Mouse (Mus musculus) leukemia stem cell, adult 10-12 weeks (primary cell): ENCODE data around the gene Avp. TPM values are rescaled to one million over a fixed set of nuclear protein-coding genes. Genes with fewer than 3 reads are reported as not detected.

Source experiments
- polyA plus RNA-seq: library from polyadenylated mRNA; stranded (reverse); fragments of >175 nt; gene quantifications from 2 replicates; pipeline ENCODE4 v1.2.3, GENCODE M21; 2012; ENCODE audit warnings: low replicate concordance

Avp gene
- polyA plus RNA-seq = not detected in 2 replicates

GRCm38 (mm10) chr2:130582552-130582951 is at the start of gene Avp:
Gene Avp (minus strand): TSS chr2:130582554.

DNA sequence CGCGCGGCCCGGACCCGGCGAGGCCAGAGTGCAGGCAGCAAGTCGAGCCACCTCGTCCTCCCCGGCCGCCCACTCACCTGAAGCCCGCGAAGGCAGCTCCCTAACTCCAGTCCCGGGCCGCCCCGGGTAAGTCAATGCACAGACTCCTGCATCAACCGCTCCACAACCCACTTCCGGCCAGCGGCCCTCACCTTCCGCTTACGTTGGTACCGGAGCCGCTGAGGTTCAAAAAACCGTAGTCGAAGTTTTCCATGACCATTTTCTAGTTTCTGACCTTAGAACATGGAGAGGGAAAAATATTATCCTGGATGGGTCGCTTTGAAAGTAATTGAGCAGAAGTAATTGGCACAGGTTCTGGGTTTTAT is 47.5 kb upstream of the Avp start, which contains the start of the genes Fastkd5 and Ubox5:
Gene Fastkd5, minus strand, starts transcription at position 189 of the 365 bp plus-strand sequence.
Gene Ubox5, minus strand, starts transcription at position 200 of the 365 bp plus-strand sequence.

DNA sequence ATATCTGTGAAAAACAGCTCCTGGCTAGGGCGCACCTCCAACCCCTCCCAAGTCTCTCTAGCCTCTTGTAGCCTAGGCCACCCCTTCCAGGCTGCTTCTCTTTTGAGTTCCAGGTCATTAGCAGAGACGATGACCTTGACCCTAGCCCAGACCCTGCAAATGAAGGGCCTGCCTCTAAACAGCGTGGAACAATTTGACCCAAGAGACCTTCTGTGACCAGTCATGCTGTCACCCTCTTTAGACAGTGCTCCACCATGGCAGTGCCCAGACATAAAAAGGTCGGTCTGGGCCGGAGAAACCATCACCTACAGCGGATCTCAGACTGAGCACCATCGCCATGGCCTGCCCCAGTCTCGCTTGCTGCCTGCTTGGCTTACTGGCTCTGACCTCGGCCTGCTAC is 6.5 kb downstream of the Avp start, which contains the start of gene Oxt:
Gene Oxt, plus strand, starts transcription at position 301 of the 400 bp plus-strand sequence.

DNA sequence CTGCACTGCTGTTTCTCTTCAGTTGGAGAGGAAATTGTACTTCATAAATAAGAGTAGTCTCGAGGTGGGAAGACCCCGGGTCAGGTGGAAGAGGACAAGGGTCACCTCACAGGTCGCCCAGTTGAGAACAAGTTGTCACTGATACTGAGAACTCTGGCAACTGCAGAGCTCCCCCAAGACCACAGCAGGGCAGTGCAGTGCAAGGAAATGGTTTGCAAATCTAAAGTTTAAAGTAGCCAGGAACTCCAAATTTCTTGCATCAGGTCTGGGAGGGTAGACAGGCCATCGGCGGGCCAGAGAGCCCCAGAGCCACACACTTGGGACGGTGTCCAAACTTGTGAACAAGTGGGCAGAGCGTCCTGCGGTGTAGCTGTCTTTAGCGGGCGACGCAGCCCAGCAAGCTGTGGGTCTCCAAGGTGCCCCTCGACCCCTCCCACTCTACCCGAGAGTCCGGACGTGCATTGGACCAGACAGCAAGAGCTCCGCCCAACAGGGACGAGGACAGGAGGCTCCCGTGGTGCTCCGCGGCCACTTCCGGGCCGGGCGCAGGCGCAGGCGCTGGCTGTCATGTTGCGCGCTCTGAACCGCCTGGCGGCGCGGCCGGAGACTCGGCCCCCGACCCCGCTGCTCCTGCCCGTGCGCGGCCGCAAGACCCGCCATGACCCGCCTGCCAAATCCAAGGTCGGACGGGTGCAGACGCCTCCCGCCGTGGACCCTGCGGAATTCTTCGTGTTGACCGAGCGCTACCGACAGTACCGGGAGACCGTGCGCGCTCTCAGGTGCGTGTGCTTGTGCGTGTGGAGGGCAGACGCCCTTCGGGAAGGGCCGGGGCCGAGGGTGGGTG is 18.9 kb downstream of the Avp start, which contains the start of gene Mrps26:
Gene Mrps26, plus strand, starts transcription at position 531 of the 844 bp plus-strand sequence.

Other genes with a start within 250 kb of the Avp start
- gene Cpxm1, start 185.0 kb downstream of the Avp start, polyA plus RNA-seq = 0.30 and 0.91 TPM in 2 replicates
- not detected in 2 replicates for gene Gm28372, start 177.3 kb downstream of the Avp start, polyA plus RNA-seq
- not detected in 2 replicates for gene 1700020A23Rik, start 177.3 kb downstream of the Avp start, polyA plus RNA-seq
- not detected in 2 replicates for gene Tmem239, start 176.1 kb downstream of the Avp start, polyA plus RNA-seq
- 7.0 and 7.9 TPM in 2 replicates for gene Vps16, start 158.2 kb downstream of the Avp start, polyA plus RNA-seq
- 6.0 and 7.3 TPM in 2 replicates for gene Pced1a, start 157.9 kb downstream of the Avp start, polyA plus RNA-seq
- 9.8 and 19.8 TPM in 2 replicates for gene Ptpra, start 132.3 kb downstream of the Avp start, polyA plus RNA-seq
- 88.7 and 188 TPM in 2 replicates for gene Mrps26, start 18.8 kb downstream of the Avp start, polyA plus RNA-seq
- 0.73 TPM in 1 of 2 replicates, not detected in the other for gene Oxt, start 6.4 kb downstream of the Avp start, polyA plus RNA-seq
- 0.09 and 1.7 TPM in 2 replicates for gene Fastkd5, start 47.5 kb upstream of the Avp start, polyA plus RNA-seq
- gene Ubox5, start 47.5 kb upstream of the Avp start, polyA plus RNA-seq = 2.0 and 3.0 TPM in 2 replicates
- gene Lzts3, start 60.2 kb upstream of the Avp start, polyA plus RNA-seq = 4.3 and 5.1 TPM in 2 replicates
- gene Ddrgk1, start 82.1 kb upstream of the Avp start, polyA plus RNA-seq = 111 and 170 TPM in 2 replicates
- gene Itpa, start 85.1 kb upstream of the Avp start, polyA plus RNA-seq = 4.7 and 10.8 TPM in 2 replicates
- gene Slc4a11, start 115.0 kb upstream of the Avp start, polyA plus RNA-seq = 0.40 and 0.55 TPM in 2 replicates